Mouse (Mus musculus): Measurements from ENCODE around the gene Lsm7.

Gene Lsm7

GRCm38 (mm10) chr10:80854913-80855748, at the start of gene Lsm7, which contains the start of gene Sppl2b:
Gene Lsm7, minus strand, starts transcription at chr10:80855209.
Gene Sppl2b, plus strand, starts transcription at chr10:80855275.
- peak; percentile 93 to 97 for DNase-seq (ENCODE audit: low spot score in 2 of 2)

GRCm38 (mm10) chr10:80904709-80905108, 49.7 kb upstream of the Lsm7 start:
- no peak for DNase-seq (ENCODE audit: low spot score in 2 of 2)

GRCm38 (mm10) chr10:80904004-80904693, 49.1 kb upstream of the Lsm7 start:
- DNase-seq (ENCODE audit: low spot score in 2 of 2) = no peak

GRCm38 (mm10) chr10:80903282-80903681, 48.3 kb upstream of the Lsm7 start:
- DNase-seq (ENCODE audit: low spot score in 2 of 2) = no peak

GRCm38 (mm10) chr10:80902273-80902940, 47.4 kb upstream of the Lsm7 start:
- no peak for DNase-seq (ENCODE audit: low spot score in 2 of 2)

GRCm38 (mm10) chr10:80901409-80902272, 46.6 kb upstream of the Lsm7 start:
- DNase-seq (ENCODE audit: low spot score in 2 of 2) = no peak

- peak; percentile 96 to 97 for DNase-seq (ENCODE audit: low spot score in 2 of 2)
These were observed 45.6 kb upstream of the Lsm7 start, which contains the start of gene Timm13 for GRCm38 (mm10) chr10:80900318-80901247. Gene Timm13, minus strand, starts transcription at chr10:80900969.

GRCm38 (mm10) chr10:80899591-80900317, 44.7 kb upstream of the Lsm7 start:
- no peak for DNase-seq (ENCODE audit: low spot score in 2 of 2)

GRCm38 (mm10) chr10:80899074-80899473, 44.1 kb upstream of the Lsm7 start:
- no peak for DNase-seq (ENCODE audit: low spot score in 2 of 2)

- DNase-seq (ENCODE audit: low spot score in 2 of 2) = peak; percentile 29 to 49
These were observed 43.0 kb upstream of the Lsm7 start for GRCm38 (mm10) chr10:80897861-80898510.

GRCm38 (mm10) chr10:80896581-80897485, 41.8 kb upstream of the Lsm7 start:
- no peak for DNase-seq (ENCODE audit: low spot score in 2 of 2)

- no peak for DNase-seq (ENCODE audit: low spot score in 2 of 2)
These were observed 40.7 kb upstream of the Lsm7 start for GRCm38 (mm10) chr10:80895697-80896096.

GRCm38 (mm10) chr10:80895100-80895499, 40.1 kb upstream of the Lsm7 start:
- DNase-seq (ENCODE audit: low spot score in 2 of 2) = no peak

GRCm38 (mm10) chr10:80887181-80887580, 32.2 kb upstream of the Lsm7 start:
- no peak for DNase-seq (ENCODE audit: low spot score in 2 of 2)

- DNase-seq (ENCODE audit: low spot score in 2 of 2) = peak; percentile 44 to 61
These were observed 26.3 kb upstream of the Lsm7 start for GRCm38 (mm10) chr10:80881301-80881700.

- no peak for DNase-seq (ENCODE audit: low spot score in 2 of 2)
These were observed 25.9 kb upstream of the Lsm7 start for GRCm38 (mm10) chr10:80880901-80881300.

GRCm38 (mm10) chr10:80880131-80880641, 25.2 kb upstream of the Lsm7 start:
- DNase-seq (ENCODE audit: low spot score in 2 of 2) = no peak

- DNase-seq (ENCODE audit: low spot score in 2 of 2) = no peak
These were observed 21.6 kb upstream of the Lsm7 start for GRCm38 (mm10) chr10:80876594-80876993.

Data from frontal cortex, postnatal 25 days (tissue).